Mouse (Mus musculus): ENCODE measurements around the gene Gna12.

- TF ChIP-seq MYOD1 (IDR thresholded peaks at IDR 0.05; ENCODE audit: control insufficient read depth, insufficient read length, low read depth): no peak
- no peak for TF ChIP-seq CTCF (IDR thresholded peaks at IDR 0.05; ENCODE audit: control insufficient read depth, insufficient read depth, insufficient read length)
- TF ChIP-seq FOSL1 (IDR thresholded peaks at IDR 0.05; ENCODE audit: insufficient read depth, low read length, poor library complexity, severe bottlenecking): no peak
- no peak for TF ChIP-seq USF1 (IDR thresholded peaks at IDR 0.05; ENCODE audit: low read depth)
- no peak for TF ChIP-seq MYOG (IDR thresholded peaks at IDR 0.05; ENCODE audit: control insufficient read depth, extremely low read depth, insufficient read length)
These were observed 77.6 kb downstream of the Gna12 start for GRCm38 (mm10) chr5:140752639-140753038.

Data from C2C12 (cell line).